Mouse (Mus musculus) heart, embryonic 13.5 days (tissue): Measurements from ENCODE around the gene Col8a1. TPM values are rescaled to one million over a fixed set of nuclear protein-coding genes. Genes with fewer than 3 reads are reported as not detected.

Source experiments
- ATAC-seq: fragments of 200-750 bp; cut with Nextera tagmentation; 2 replicates; pipeline ENCODE4 v1.8.0; 2017; ENCODE audit warnings: moderate TSS enrichment; ENCODE audit not compliant: insufficient number of reproducible peaks, low FRiP score, low TSS enrichment; ENCODE audit errors: extremely low read depth
- H3K27ac ChIP-seq: fragments of 300-500 bp; sonication (generic); replicated peaks from 2 replicates; pipeline ENCODE4 v1.5.1; 2015; ENCODE audit warnings: moderate library complexity, mild to moderate bottlenecking, inconsistent platforms
- H3K27me3 ChIP-seq: fragments of 300-500 bp; sonication (generic); replicated peaks from 2 replicates; pipeline ENCODE4 v1.6.1; 2015; ENCODE audit warnings: mild to moderate bottlenecking, inconsistent platforms
- H3K36me3 ChIP-seq: fragments of 300-500 bp; sonication (generic); 2 replicates; pipeline ENCODE4 v1.6.1; 2015; ENCODE audit warnings: mild to moderate bottlenecking, inconsistent platforms
- H3K4me1 ChIP-seq: fragments of 300-500 bp; sonication (generic); 2 replicates; pipeline ENCODE4 v1.6.1; 2015; ENCODE audit warnings: inconsistent platforms
- H3K4me2 ChIP-seq: fragments of 300-500 bp; sonication (generic); 2 replicates; pipeline ENCODE4 v1.6.1; 2015; ENCODE audit warnings: inconsistent platforms, mild to moderate bottlenecking, moderate library complexity
- H3K4me3 ChIP-seq: fragments of 300-500 bp; sonication (generic); 2 replicates; pipeline ENCODE4 v1.5.1; 2015; ENCODE audit warnings: moderate library complexity, mild to moderate bottlenecking, inconsistent platforms
- H3K9ac ChIP-seq: fragments of 300-500 bp; sonication (generic); 2 replicates; pipeline ENCODE4 v1.6.1; 2015; ENCODE audit warnings: inconsistent platforms, mild to moderate bottlenecking, moderate library complexity
- H3K9me3 ChIP-seq: fragments of 300-500 bp; sonication (generic); 2 replicates; pipeline ENCODE4 v1.6.1; 2016; ENCODE audit warnings: inconsistent platforms
- WGBS: fragments of 180-500 bp; shearing (Covaris S2); methylation state at CpG from one replicate; pipeline ENCODE4 v1.1.7; 2015; ENCODE audit warnings: mixed read lengths; 5-methylcytosine and 5-hydroxymethylcytosine counted together
- polyA plus RNA-seq: library from polyadenylated mRNA; unstranded; fragments of >200 nt; fragmentation: Nextera tagmentation; extraction: Ambion mirVana; gene quantifications from 2 replicates; pipeline ENCODE4 v1.2.1, GENCODE M21; 2015

The Col8a1 gene
- polyA plus RNA-seq, 1 experiment from 2014 or later: 2.0 TPM

DNA sequence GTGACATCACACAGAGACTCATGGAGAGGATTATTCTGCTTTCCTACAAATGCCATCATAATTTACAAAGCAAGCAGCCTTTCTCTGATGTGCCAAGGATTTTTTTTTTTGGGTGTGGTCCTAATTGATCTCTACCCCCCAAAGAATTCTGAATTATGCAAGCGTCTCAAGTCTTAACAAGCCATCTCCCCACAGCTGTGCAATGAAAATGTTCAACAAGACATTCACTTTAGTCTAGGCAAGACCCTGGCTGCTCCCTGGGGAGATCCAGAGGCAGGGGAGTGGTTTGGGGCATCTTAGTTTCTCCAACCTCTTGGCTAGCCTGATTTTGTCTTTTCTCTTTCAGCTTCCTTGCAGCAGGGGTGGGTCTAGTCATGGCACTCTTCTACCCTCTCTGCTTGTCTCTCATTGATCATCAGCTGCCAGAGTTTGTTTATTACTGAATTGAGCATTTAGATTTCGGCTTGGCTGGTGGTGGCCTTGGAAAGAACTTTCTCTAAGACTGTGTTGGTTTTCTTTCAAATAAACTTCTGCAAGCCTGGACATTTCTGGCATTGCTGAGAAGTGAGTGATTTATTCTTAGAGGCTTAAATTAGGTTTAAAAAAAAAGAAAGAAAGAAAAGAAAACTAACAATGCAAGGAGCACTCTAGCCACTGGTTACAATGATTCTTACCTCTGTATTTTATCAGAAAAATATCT lies 7.0 kb downstream of the Col8a1 start:
- WGBS: 68% methylated on average over 2 of the region's 2 CpGs
- Histone ChIP-seq H3K4me1 (peaks cover 6% of the 10 kb centered on the region; the same call in 1 of the 2 replicates), H3K27ac (no peak overlapping the region), H3K27me3 (no peaks in the 10 kb centered on the region), H3K9ac (no peak overlapping the region), H3K9me3 (no peaks in the 10 kb centered on the region), H3K36me3 (no peaks in the 10 kb centered on the region), H3K4me3 (no peak overlapping the region), H3K4me2 (no peak overlapping the region)
- ATAC-seq: no peak

DNA sequence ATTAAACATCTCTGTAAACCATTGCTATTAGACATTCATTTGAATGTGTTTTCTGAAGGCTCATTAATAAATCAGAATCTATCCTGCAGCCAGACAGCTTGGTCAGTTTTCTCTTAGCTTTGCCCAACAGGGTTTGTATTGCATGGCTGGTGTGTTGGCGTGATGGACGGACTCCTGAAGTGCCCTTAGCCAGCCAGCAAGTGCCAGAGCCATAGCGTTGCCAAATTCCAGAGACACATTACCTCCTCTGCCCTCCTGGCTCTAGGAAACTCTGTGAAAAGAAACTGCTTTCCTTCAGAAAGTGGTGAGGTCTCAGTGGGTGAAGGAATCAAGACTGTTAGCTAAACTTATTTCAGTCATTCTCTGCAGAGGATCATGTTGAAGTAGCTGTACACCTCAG lies 14.4 kb downstream of the Col8a1 start:
- Histone ChIP-seq H3K27ac (no peak overlapping the region), H3K4me3 (no peak overlapping the region), H3K27me3 (no peaks in the 10 kb centered on the region), H3K9me3 (no peaks in the 10 kb centered on the region), H3K4me1 (no peaks in the 10 kb centered on the region), H3K36me3 (no peaks in the 10 kb centered on the region), H3K4me2 (no peak overlapping the region), H3K9ac (no peak overlapping the region)
- 78% methylated on average over 3 of the region's 3 CpGs for WGBS
- no peak for ATAC-seq

DNA sequence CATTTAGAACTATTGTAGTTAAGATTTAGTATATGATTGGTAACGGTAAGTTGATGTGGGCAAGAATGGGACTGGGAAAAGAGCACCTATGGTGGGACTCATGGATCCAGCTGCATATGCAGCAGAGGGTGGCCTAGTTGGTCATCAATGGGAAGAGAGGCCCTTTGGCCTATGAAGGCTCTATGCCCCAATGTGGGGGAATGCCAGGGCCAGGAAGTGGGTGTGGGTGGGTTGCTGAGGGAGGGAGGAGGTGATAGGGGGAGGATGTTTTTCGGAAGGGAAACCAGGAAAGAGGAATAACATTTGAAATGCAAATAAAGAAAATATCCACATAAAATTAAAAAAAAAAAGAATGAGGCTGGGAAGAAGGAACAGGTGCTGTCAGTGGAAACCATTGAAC lies 19.6 kb downstream of the Col8a1 start:
- Histone ChIP-seq H3K27me3 (no peaks in the 10 kb centered on the region), H3K4me2 (no peak overlapping the region), H3K4me3 (no peak overlapping the region), H3K27ac (no peak overlapping the region), H3K4me1 (no peaks in the 10 kb centered on the region), H3K9me3 (no peaks in the 10 kb centered on the region), H3K9ac (no peak overlapping the region), H3K36me3 (no peaks in the 10 kb centered on the region)
- 82% methylated on average over 2 of the region's 2 CpGs for WGBS
- ATAC-seq: no peak

DNA sequence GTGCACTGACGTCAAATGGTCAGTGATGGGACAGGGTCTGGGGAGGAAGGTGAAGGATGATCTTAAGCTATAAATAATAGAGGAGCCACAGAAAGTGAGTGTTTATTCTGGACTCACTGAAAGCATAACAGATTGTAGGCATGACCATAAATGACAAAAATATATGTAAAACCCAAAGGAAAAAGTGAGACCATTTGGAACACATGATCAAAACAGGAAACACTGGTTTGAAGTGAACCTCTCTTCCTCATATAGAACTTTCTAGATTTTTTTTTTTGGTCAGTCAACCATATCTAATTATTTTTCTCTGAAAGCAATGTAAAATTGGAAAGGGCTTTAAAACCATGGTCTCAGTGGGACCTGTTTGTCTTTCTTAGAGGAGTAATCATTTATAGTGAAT lies 21.0 kb downstream of the Col8a1 start:
- no peaks in the 10 kb centered on the region for H3K9me3 ChIP-seq
- H3K27ac ChIP-seq: no peak overlapping the region
- no peaks in the 10 kb centered on the region for H3K4me1 ChIP-seq
- no peak overlapping the region for H3K4me3 ChIP-seq
- 55% methylated on average over 1 of the region's 1 CpGs for WGBS
- no peaks in the 10 kb centered on the region for H3K27me3 ChIP-seq
- no peak for ATAC-seq
- H3K36me3 ChIP-seq: no peaks in the 10 kb centered on the region
- no peak overlapping the region for H3K4me2 ChIP-seq
- H3K9ac ChIP-seq: no peak overlapping the region

DNA sequence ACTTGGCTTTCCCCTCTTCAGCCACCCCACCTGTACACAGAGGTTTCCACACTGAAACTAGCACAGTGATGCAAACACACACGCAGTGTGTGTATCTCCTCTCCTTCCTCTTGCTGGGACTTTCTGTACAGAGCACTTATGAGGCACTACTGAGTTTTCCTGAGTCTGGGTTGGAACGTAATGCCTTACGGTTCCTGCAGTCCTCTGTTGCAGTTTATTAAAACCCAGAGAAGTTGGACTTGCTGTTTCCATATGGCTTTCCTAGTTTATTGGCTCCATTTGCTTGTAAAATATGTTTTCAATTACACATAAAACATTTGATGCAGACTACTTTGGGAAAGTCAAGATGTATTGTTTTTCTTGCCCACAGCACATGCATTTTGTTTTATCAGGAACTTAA lies 21.4 kb downstream of the Col8a1 start:
- no peak for ATAC-seq
- no peaks in the 10 kb centered on the region for H3K36me3 ChIP-seq
- no peaks in the 10 kb centered on the region for H3K4me1 ChIP-seq
- no peak overlapping the region for H3K4me2 ChIP-seq
- 80% methylated on average over 3 of the region's 3 CpGs for WGBS
- H3K27me3 ChIP-seq: no peaks in the 10 kb centered on the region
- H3K4me3 ChIP-seq: no peak overlapping the region
- H3K9ac ChIP-seq: no peak overlapping the region
- H3K9me3 ChIP-seq: no peaks in the 10 kb centered on the region
- no peak overlapping the region for H3K27ac ChIP-seq

DNA sequence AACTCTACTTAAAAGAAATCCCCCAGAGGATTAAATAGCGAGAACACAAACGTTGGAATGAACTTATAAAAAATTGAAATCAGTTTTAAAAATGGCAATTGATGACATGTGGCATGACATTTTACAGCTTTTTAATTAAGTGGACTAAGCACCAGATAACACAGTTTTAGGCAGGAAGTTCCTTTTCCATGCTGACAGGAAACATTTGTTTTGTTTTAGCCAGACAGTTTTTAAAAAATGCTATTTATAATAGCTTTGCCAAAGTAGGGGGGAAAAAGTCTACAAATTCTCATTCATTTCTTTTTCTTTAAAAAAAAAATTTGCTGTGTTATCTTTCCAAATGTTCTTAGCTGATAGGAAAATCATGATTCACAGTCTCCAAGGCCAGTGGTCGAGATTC lies 29.6 kb downstream of the Col8a1 start:
- no peak overlapping the region for H3K4me2 ChIP-seq
- no peak overlapping the region for H3K4me3 ChIP-seq
- peaks cover 11% of the 10 kb centered on the region; the same call in 1 of the 2 replicates for H3K4me1 ChIP-seq
- no peak overlapping the region for H3K9ac ChIP-seq
- H3K27me3 ChIP-seq: no peaks in the 10 kb centered on the region
- no peak for ATAC-seq
- H3K9me3 ChIP-seq: no peaks in the 10 kb centered on the region
- 25% methylated on average over 3 of the region's 3 CpGs for WGBS
- H3K27ac ChIP-seq: no peak overlapping the region
- no peaks in the 10 kb centered on the region for H3K36me3 ChIP-seq

DNA sequence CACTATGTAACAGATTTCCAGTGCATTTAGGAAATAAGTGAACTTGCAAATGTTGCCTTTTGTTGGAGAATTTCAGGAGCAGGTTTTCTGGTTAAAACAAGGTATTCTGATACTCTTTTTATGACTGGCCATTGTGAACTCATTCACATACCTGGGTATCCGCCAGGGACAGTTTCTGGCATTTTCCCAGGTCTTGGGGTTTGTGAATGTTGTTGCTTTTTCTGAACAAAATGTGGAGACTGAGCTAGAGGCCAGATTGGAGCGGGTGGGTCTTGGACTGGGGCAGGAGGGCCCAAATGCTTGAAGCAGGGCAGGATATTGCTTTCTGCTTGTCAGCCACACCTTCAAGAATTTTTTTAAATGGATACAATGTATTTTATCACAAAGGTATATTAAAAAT lies 35.6 kb downstream of the Col8a1 start:
- no peaks in the 10 kb centered on the region for H3K4me1 ChIP-seq
- H3K4me3 ChIP-seq: no peak overlapping the region
- H3K9me3 ChIP-seq: no peaks in the 10 kb centered on the region
- 65% methylated on average over 2 of the region's 2 CpGs for WGBS
- no peak overlapping the region for H3K4me2 ChIP-seq
- no peak for ATAC-seq
- no peak overlapping the region for H3K27ac ChIP-seq
- H3K9ac ChIP-seq: no peak overlapping the region
- no peaks in the 10 kb centered on the region for H3K36me3 ChIP-seq
- H3K27me3 ChIP-seq: no peaks in the 10 kb centered on the region

DNA sequence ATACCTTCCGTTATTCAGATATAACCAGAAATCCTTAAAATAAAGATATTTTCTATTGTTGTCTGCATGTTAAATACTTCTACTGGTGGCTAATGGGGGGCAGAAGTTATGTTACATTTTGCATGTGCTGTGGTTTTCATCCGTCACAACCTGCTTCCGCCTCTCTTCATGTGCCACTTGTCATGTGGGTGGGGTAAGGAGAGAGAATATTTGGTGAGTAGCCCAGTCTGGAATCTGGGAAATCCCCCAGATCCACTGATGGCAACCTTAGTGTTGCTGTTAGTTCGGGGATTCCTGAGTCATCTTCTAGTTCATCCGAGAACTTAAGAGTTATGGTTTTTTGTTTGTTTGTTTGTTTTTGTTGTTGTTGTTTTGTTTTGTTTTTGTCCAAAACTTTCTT lies 55.8 kb downstream of the Col8a1 start:
- Histone ChIP-seq H3K27me3 (no peaks in the 10 kb centered on the region), H3K4me3 (no peak overlapping the region), H3K9me3 (no peaks in the 10 kb centered on the region), H3K9ac (no peak overlapping the region), H3K27ac (no peak overlapping the region), H3K4me2 (no peak overlapping the region), H3K36me3 (no peaks in the 10 kb centered on the region), H3K4me1 (no peaks in the 10 kb centered on the region)
- WGBS: 75% methylated on average over 5 of the region's 5 CpGs
- no peak for ATAC-seq

DNA sequence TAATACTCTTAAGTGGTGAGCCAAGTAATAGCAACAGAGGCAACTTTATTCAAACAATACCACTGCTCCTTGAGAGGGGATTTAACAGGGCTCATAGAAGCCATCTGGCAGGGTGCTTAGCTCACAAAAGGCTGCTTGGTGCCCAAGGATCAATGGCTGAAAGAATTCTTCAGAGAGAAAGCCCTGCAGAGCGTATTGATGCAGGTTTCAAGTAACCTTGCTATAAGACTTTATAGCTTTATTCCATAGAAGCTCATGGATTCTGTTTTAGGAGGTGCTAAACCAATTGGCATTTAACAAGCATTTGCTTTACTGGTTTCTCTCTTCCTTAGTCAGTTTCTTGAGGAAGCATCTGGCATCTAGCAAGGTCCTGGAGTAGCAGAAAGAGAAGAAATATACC lies 59.8 kb downstream of the Col8a1 start:
- WGBS: 63% methylated on average over 1 of the region's 1 CpGs
- ATAC-seq: no peak
- no peaks in the 10 kb centered on the region for H3K36me3 ChIP-seq
- H3K4me1 ChIP-seq: no peaks in the 10 kb centered on the region; the same call in 1 of the 2 replicates
- no peaks in the 10 kb centered on the region for H3K9me3 ChIP-seq
- H3K27ac ChIP-seq: no peak overlapping the region
- no peak overlapping the region for H3K9ac ChIP-seq
- no peaks in the 10 kb centered on the region for H3K27me3 ChIP-seq
- no peak overlapping the region for H3K4me2 ChIP-seq
- H3K4me3 ChIP-seq: no peak overlapping the region

DNA sequence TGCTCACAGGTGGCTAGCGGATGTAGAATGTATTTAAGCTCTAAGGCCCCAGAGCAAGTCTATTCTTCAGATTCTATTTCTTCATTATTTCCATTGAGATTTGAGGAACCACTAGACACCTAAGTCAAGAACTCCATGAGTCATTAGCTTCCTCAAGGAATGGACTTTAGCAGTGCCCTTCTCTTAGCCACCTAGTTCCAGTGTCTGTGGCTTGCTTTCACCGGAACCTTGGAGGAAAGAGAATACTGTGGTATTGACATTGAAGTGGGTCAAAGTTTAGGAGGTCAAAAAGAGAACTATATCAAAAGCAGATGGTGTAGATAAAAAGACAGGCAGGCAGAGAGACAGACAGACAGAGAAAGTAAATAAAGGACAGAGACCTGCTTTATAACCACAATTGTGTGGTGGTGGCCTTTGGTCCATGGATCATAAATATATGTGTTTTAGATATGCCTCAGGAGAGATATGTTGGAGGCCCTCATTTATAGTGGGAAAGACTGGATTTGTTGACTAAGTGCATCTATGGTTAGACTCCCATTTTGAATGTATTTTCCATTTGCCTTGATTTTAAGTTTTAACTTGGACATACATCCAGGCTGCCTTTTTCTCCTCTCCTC lies 60.5 kb downstream of the Col8a1 start:
- no peak overlapping the region for H3K27ac ChIP-seq
- 78% methylated on average over 2 of the region's 2 CpGs for WGBS
- no peak overlapping the region for H3K4me2 ChIP-seq
- no peaks in the 10 kb centered on the region for H3K9me3 ChIP-seq
- no peak overlapping the region for H3K9ac ChIP-seq
- no peaks in the 10 kb centered on the region; the same call in 1 of the 2 replicates for H3K4me1 ChIP-seq
- ATAC-seq: no peak
- no peaks in the 10 kb centered on the region for H3K36me3 ChIP-seq
- H3K4me3 ChIP-seq: no peak overlapping the region
- no peaks in the 10 kb centered on the region for H3K27me3 ChIP-seq

DNA sequence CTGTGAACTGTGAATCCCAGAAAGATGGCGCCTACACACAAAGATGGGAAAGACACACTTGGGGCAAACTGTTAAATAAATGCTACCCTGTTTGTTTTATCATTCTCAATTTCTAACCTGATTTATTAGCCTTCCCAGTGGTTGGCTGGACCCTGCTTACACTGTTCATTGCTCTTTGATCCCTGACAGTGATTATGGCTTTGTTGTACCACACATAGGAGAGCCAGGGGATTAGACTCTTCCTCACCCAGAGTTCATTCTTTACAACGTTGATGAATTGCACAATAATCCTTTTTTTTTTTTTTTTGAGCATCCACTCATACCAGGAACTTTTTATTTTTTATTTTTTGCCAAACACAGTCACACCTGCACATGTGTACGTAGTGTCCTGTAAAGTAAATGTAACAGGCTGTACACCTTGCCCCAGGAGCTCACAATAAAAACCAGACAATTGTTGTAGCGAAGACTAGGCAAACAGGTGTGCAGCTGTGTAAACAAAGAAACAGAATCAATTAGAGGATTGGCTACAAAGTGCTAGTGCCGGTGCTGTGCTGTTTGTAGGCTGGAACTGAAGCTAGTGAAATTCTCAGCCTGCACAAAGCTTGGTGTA lies 68.6 kb downstream of the Col8a1 start:
- Histone ChIP-seq H3K36me3 (no peaks in the 10 kb centered on the region), H3K4me1 (no peaks in the 10 kb centered on the region; the same call in 1 of the 2 replicates), H3K27me3 (no peaks in the 10 kb centered on the region), H3K4me3 (no peak overlapping the region), H3K9ac (no peak overlapping the region), H3K4me2 (no peak overlapping the region), H3K9me3 (no peaks in the 10 kb centered on the region), H3K27ac (no peak overlapping the region)
- 66% methylated on average over 5 of the region's 5 CpGs for WGBS
- ATAC-seq: no peak

DNA sequence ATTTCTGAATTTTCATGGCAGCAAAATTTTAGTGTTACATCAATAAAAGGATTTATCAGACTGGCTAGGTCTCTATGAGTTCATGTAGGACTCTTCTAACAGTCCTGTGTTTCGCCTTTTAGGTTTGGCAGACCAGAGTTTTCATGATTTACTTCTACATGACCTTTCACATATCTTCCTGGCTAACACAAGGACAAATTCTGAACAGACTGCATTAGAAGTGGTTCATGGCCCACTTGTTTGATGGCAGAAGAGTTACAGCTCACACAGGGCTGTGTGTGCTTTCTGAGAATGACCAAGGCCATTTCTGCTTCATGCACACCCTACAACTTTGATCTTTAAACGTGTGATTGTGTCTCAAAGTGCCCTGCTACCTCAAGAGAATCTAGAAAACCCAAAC lies 82.3 kb downstream of the Col8a1 start:
- H3K4me3 ChIP-seq: no peak overlapping the region
- no peak overlapping the region for H3K27ac ChIP-seq
- peaks cover 4% of the 10 kb centered on the region; the same call in 1 of the 2 replicates for H3K4me1 ChIP-seq
- no peaks in the 10 kb centered on the region for H3K27me3 ChIP-seq
- no peaks in the 10 kb centered on the region for H3K9me3 ChIP-seq
- no peak overlapping the region for H3K9ac ChIP-seq
- 57% methylated on average over 2 of the region's 2 CpGs for WGBS
- H3K4me2 ChIP-seq: no peak overlapping the region
- H3K36me3 ChIP-seq: no peaks in the 10 kb centered on the region
- no peak for ATAC-seq
